Mouse (Mus musculus) frontal cortex, postnatal 36 days (tissue): ENCODE measurements at regions not wholly inside any gene's neighbourhood (a gene's known extent, or its start where the extent isn't known, plus 50 kb on each side); places are given as distances from the start of the nearest gene placed in this dataset.

Experiments
- DNase-seq, 2 experiments: peaks; one replicate each; pipeline ENCODE4 v3.0.0; 2022; ENCODE audit warnings: low spot score in 2 of 2

- no peak for DNase-seq
Measured at GRCm38 (mm10) chr7:51790690-51791560, 70.9 kb upstream of the Gas2 start.

GRCm38 (mm10) chr7:51791561-51791863, 70.3 kb upstream of the Gas2 start:
- no peak for DNase-seq
